Mouse (Mus musculus) cerebellum, adult 11-12 months (tissue): ENCODE measurements around the gene Gm12830.

ENCODE experiments used
- DNase-seq: peaks from one replicate; pipeline ENCODE4 v3.0.0; 2022

The Gm12830 gene

GRCm38 (mm10) chr4:114821567-114822192 is at the start of gene Gm12830:
Gm12830 (plus strand) TSS chr4:114821722.
- DNase-seq = peak; percentile 4

GRCm38 (mm10) chr4:114773316-114773715 is 48.2 kb upstream of the Gm12830 start:
- no peak for DNase-seq

GRCm38 (mm10) chr4:114777625-114778202 is 43.8 kb upstream of the Gm12830 start:
- DNase-seq = no peak

- no peak for DNase-seq
Observed at GRCm38 (mm10) chr4:114778716-114779474, 42.6 kb upstream of the Gm12830 start.

- no peak for DNase-seq
Observed at GRCm38 (mm10) chr4:114779475-114779757, 42.1 kb upstream of the Gm12830 start.

- DNase-seq = no peak
Observed at GRCm38 (mm10) chr4:114779758-114780546, 41.6 kb upstream of the Gm12830 start.

- DNase-seq = no peak
Observed at GRCm38 (mm10) chr4:114782851-114783250, 38.7 kb upstream of the Gm12830 start.

- no peak for DNase-seq
Observed at GRCm38 (mm10) chr4:114784735-114785134, 36.8 kb upstream of the Gm12830 start.

- no peak for DNase-seq
Observed at GRCm38 (mm10) chr4:114788856-114789255, 32.7 kb upstream of the Gm12830 start.

- no peak for DNase-seq
Observed at GRCm38 (mm10) chr4:114791650-114792049, 29.9 kb upstream of the Gm12830 start.

- no peak for DNase-seq
Observed at GRCm38 (mm10) chr4:114793836-114794235, 27.7 kb upstream of the Gm12830 start.

GRCm38 (mm10) chr4:114797254-114797914 is 24.1 kb upstream of the Gm12830 start:
- DNase-seq = no peak

- DNase-seq = no peak
Observed at GRCm38 (mm10) chr4:114798041-114798624, 23.4 kb upstream of the Gm12830 start.

GRCm38 (mm10) chr4:114804096-114804495 is 17.4 kb upstream of the Gm12830 start:
- DNase-seq = no peak

GRCm38 (mm10) chr4:114818963-114819702 is 2.4 kb upstream of the Gm12830 start:
- DNase-seq = no peak

GRCm38 (mm10) chr4:114834770-114835581 is 13.5 kb downstream of the Gm12830 start:
- no peak for DNase-seq

- DNase-seq = no peak
Observed at GRCm38 (mm10) chr4:114841336-114841920, 19.9 kb downstream of the Gm12830 start.

- no peak for DNase-seq
Observed at GRCm38 (mm10) chr4:114842376-114842960, 20.9 kb downstream of the Gm12830 start.

GRCm38 (mm10) chr4:114843097-114843721 is 21.7 kb downstream of the Gm12830 start:
- DNase-seq = no peak

GRCm38 (mm10) chr4:114844600-114844999 is 23.1 kb downstream of the Gm12830 start:
- no peak for DNase-seq
